Mouse (Mus musculus): ENCODE measurements around the gene Cmtm3. TPM values are rescaled to one million over a fixed set of nuclear protein-coding genes. Genes with fewer than 3 reads are reported as not detected.
A peak's percentile ranks its signal among the peaks of the same experiment; 100 is the strongest.

The Cmtm3 gene
- polyA plus RNA-seq, 2 experiments from 2014 or later, result 17.4 to 22.8 TPM

DNA sequence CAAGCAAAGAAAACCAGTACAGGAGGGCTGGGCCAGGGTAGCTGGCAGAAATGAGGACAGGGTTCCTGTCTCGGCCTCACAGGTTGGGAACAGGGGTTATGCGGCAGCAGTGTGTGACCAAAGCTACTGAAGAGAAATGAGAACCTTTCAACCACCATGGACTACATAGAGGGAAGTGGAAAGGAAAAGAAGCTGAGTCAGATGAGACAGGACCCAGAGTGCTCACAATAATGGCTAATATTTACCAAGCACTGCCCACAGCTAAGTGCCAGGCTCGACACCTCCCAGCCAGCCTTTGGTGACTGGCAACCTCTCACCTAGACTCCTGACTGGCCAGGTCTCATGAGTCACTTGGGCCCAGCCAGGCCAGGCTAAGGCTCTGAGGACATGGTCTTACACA is 44.8 kb downstream of the Cmtm3 start:
- no peak for ATAC-seq

DNA sequence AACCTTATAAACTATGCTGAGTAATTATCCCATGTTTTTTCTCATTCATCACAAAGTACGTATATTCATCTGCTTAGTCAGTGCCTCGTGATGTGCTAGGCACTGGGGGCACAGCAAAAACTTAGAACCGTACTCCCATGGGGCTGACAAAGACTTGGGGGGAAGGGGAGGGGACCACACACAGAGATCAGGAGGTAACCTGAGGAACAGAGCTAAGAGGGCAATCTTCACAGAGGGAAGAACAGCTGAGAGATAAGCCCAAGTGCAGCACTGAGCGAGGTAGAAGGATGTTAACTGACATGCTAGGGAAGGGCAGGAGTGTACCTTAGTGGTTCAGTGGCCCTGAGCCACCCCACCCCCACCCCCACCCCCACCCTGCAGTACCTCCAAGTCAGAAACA is 47.5 kb downstream of the Cmtm3 start:
- ATAC-seq, result no peak

GRCm38 (mm10) chr8:104387501-104387900 is 48.3 kb downstream of the Cmtm3 start:
- no peak for ATAC-seq

DNA sequence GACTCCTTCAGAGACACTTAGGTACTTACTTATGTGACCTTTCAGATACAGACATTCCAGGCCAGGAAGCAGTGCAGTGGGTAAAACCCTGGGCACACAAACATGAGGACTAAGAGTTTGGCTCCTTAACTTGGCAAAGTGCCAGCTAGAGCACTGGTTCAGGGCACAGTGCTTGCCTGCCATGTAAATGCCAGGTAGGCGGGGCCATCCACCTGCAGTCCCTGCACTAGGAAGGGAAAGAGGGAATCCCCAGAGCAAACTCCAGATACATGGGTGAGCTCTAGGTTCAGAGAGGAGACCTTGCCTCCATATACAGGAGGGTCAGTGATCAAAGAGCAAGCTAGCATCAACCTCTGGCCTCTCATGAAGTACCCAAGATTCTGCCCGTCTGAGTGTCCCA is 48.8 kb downstream of the Cmtm3 start:
- no peak for ATAC-seq

DNA sequence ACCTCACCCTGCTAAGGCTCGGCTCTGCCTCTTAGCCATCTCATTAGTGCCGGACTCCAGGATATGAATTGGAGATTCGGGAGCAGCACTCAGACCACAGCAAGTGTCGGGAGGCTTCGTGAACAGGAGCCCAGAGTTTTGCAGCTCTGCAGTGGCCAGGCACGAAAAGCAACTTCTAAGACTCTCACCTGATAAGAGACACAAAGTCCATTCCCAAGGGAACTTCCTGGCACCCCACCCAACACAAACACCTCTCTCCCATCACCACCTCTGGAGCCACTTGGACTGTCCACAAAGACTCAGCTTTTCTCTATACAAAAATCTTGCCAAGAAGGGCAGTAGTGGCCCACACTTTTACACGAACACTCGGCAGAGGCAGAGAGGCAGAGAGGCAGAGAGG is 51.0 kb downstream of the Cmtm3 start:
- no peak for ATAC-seq

DNA sequence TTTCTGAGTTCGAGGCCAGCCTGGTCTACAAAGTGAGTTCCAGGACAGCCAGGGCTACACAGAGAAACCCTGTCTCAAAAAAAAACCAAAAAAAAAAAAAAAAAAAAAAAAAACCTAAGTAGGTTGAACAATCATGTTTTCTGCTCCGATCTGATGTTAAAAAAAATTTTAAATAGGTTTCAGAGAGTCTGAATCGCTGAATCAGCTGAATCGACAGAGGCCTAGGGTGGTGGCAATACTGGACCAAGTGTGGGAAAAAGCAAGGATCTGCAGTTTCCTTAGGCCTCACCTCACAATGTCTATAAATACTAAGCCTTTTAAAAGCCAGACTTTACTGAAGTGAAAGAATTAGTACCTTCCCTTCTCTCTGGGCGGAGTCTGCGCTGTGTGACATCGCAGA is 53.9 kb downstream of the Cmtm3 start:
- ATAC-seq, result no peak

DNA sequence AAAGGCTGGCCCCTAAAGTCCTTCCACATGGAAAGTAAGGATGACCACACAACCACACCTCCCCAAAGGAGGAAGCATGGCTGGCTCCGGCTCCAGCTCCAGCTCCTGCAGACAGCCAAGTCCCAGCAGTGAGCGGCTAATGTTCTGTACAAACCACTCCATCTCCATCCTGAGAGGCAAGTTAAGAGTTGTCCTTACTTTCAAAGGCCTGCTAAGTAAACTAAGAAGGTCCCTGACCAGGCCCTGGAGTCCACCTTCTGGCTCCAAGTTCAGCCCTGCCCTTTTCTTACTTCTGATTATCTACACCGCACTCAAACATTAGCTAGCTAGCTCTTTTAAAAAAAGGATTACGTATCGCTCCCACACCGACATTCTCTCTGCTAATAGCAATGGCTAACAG is 54.6 kb downstream of the Cmtm3 start:
- no peak for ATAC-seq

DNA sequence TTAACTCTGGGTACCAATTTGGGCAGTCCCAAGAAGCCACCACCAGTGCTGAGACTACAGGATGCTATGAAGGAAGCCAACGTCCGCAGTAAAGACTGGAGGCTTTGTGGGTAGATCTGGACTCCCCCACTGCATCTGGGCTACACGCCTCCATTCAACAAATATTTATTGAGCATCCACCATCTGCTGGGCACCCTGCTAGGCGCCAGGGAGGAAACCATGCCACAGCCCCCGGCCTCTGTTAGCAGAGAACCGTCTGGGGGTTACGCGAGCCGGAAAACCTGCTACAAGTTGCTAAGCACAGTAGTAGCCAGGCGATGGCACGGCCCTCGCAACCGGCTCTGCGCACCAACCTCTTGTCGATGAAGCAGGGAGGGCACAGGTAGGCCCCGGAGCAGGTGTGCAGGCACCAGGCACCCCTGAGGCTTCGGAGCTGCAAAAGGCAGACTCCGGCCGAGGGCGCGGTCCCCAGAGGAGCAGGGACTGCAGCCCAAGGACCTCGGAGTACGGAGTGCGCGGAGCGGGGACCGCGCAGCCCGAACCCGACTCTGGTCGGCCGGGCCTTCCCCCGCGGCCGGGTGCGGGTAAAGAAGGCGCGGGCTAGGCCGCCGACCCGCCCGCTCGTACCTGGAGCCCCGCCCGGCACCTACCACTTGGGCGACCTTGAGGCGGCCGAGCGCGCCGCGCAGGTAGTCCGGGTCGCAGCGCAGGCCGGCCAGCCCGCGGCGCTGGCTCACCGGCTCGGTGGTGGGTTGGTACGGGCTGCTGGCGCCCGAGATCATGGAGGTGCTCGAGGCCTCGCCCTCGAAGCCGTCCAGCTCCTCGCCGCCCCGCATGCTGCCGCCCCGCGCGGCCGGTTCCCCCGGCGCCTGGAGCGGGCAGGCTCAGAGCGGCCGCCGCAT is 55.8 kb downstream of the Cmtm3 start:
- peak; percentile 60 for ATAC-seq

DNA sequence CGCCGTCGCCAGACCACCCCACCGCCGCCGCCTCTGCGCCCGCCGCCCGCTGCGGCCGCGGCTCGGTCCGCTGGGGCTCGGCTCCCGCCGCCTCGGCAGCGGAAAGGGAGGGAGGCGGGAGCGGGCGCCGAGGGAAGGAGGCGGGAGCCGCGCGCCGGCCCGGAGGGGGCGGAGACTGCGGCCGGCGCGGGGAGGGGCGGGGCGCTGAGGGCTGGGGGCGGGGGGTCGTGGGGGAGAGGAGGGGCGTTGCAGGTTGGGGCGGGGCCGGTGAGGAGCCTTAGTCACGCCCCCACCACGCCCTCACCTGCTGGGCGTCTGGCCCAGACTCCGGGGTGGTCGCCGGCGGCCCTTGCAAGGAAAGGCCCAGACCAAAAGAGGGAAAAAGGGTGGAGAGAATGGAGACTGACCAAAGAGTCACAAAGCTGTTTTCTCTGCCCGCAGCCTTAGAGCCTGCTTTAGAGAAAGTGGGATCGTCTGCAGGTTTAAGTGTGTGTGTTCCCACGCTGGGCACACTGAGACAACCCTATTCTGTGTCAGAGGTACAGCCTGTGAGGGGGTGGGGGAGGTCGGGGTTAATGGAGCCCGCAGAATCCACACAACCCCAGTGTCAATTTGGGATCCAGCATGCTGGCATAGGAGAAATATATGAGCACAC is 56.6 kb downstream of the Cmtm3 start, which contains the start of gene Cmtm4:
Gene Cmtm4 (minus strand): TSS at position 105 of the 655 bp plus-strand sequence.
- peak; percentile 72 for ATAC-seq

Other genes with a start within 250 kb of the Cmtm3 start
- not detected for gene Cdh5, start 237.8 kb upstream of the Cmtm3 start, polyA plus RNA-seq (2017; shearing (Covaris generic))
- gene Bean1, start 169.0 kb upstream of the Cmtm3 start, polyA plus RNA-seq (2017; shearing (Covaris generic)), result not detected
- gene Tk2, start 90.9 kb upstream of the Cmtm3 start, polyA plus RNA-seq (2017; shearing (Covaris generic)), result 10 to 100 TPM; 41.8 to 62.5 TPM
- gene Cklf, start 88.5 kb upstream of the Cmtm3 start, polyA plus RNA-seq (2017; shearing (Covaris generic)), result 10 to 100 TPM; 99.5 TPM
- under 1 TPM in 1 of 2 experiments, not detected in 1; 0.54 TPM for gene Cmtm2a, start 46.2 kb upstream of the Cmtm3 start, polyA plus RNA-seq (2017; shearing (Covaris generic))
- not detected for gene Gm45711, start 29.3 kb upstream of the Cmtm3 start, polyA plus RNA-seq (2017; shearing (Covaris generic))
- not detected for gene Cmtm1, start 29.3 kb upstream of the Cmtm3 start, polyA plus RNA-seq (2017; shearing (Covaris generic))
- not detected for gene Gm11020, start 17.8 kb upstream of the Cmtm3 start, polyA plus RNA-seq (2017; shearing (Covaris generic))
- gene Cmtm2b, start 17.2 kb upstream of the Cmtm3 start, polyA plus RNA-seq (2017; shearing (Covaris generic)), result not detected
- gene Cmtm4, start 56.4 kb downstream of the Cmtm3 start, polyA plus RNA-seq (2017; shearing (Covaris generic)), result under 1 TPM; 0.16 to 0.43 TPM
- 10 to 100 TPM; 28.1 to 31.0 TPM for gene Dync1li2, start 103.6 kb downstream of the Cmtm3 start, polyA plus RNA-seq (2017; shearing (Covaris generic))
- under 1 TPM in 1 of 2 experiments, not detected in 1; 0.42 TPM for gene Terb1, start 170.5 kb downstream of the Cmtm3 start, polyA plus RNA-seq (2017; shearing (Covaris generic))
- 10 to 100 TPM; 80.6 to 94.4 TPM for gene Nae1, start 195.2 kb downstream of the Cmtm3 start, polyA plus RNA-seq (2017; shearing (Covaris generic))
- gene Car7, start 195.3 kb downstream of the Cmtm3 start, polyA plus RNA-seq (2017; shearing (Covaris generic)), result 1 to 10 TPM; 4.5 to 7.3 TPM